Mouse (Mus musculus) lung, embryonic 16.5 days (tissue): Measurements from ENCODE around the gene Zkscan5. TPM values are rescaled to one million over a fixed set of nuclear protein-coding genes. Genes with fewer than 3 reads are reported as not detected.

Experiments used
- ATAC-seq: fragments of 200-750 bp; cut with Nextera tagmentation; 2 replicates; pipeline ENCODE4 v1.8.0; 2017; ENCODE audit warnings: low read depth, mild to moderate bottlenecking, moderate library complexity
- H3K27ac ChIP-seq: fragments of 300-500 bp; sonication (generic); 2 replicates; pipeline ENCODE4 v1.5.1; 2014; ENCODE audit warnings: mild to moderate bottlenecking, control low read depth, low read length
- H3K27me3 ChIP-seq: fragments of 300-500 bp; sonication (generic); 2 replicates; pipeline ENCODE4 v1.6.1; 2014; ENCODE audit warnings: low read depth, low read length, mixed read lengths; ENCODE audit not compliant: control insufficient read depth, insufficient read depth
- H3K36me3 ChIP-seq: fragments of 300-500 bp; sonication (generic); 2 replicates; pipeline ENCODE4 v1.6.1; 2014; ENCODE audit warnings: low read length; ENCODE audit not compliant: control insufficient read depth, insufficient read depth
- H3K4me1 ChIP-seq: fragments of 300-500 bp; sonication (generic); replicated peaks from 2 replicates; pipeline ENCODE4 v1.6.1; 2014; ENCODE audit warnings: low read length, mixed read lengths; ENCODE audit not compliant: control insufficient read depth, insufficient read depth
- H3K4me2 ChIP-seq: fragments of 300-500 bp; sonication (generic); 2 replicates; pipeline ENCODE4 v1.6.1; 2014; ENCODE audit warnings: low read depth, low read length, control low read depth
- H3K4me3 ChIP-seq: fragments of 300-500 bp; sonication (generic); 2 replicates; pipeline ENCODE4 v1.5.1; 2014; ENCODE audit warnings: mild to moderate bottlenecking, low read length, control low read depth
- H3K9ac ChIP-seq: fragments of 300-500 bp; sonication (generic); 2 replicates; pipeline ENCODE4 v1.6.1; 2014; ENCODE audit warnings: low read length, control low read depth
- H3K9me3 ChIP-seq: fragments of 300-500 bp; sonication (generic); 2 replicates; pipeline ENCODE4 v1.6.1; 2016; ENCODE audit warnings: low read length; ENCODE audit not compliant: control insufficient read depth
- WGBS: fragments of 180-500 bp; shearing (Covaris S2); extraction: QIAGEN DNeasy Blood & Tissue Kit; methylation state at CpG from one replicate; pipeline ENCODE4 v1.1.7; 2014; 5-methylcytosine and 5-hydroxymethylcytosine counted together
- polyA plus RNA-seq: library from polyadenylated mRNA; unstranded; fragments of >200 nt; fragmentation: Nextera tagmentation; extraction: Ambion mirVana; gene quantifications from 2 replicates; pipeline ENCODE4 v1.2.1, GENCODE M21; 2015

Zkscan5 gene
- 12.0 and 12.4 TPM in 2 replicates for polyA plus RNA-seq

GRCm38 (mm10) chr5:145203936-145204691 lies at the start of gene Zkscan5:
Gene Zkscan5 (plus strand): TSS chr5:145204562.
- Histone ChIP-seq H3K36me3 (peaks cover 5% of the 10 kb centered on the region; the same call in 1 of the 2 replicates), H3K4me2 (peak within 1 kb of the TSS; percentile 72), H3K9me3 (no peaks in the 10 kb centered on the region), H3K27me3 (no peaks in the 10 kb centered on the region), H3K4me3 (peak within 1 kb of the TSS; percentile 77), H3K27ac (peak within 1 kb of the TSS; percentile 95), H3K4me1 (peaks cover 19% of the 10 kb centered on the region), H3K9ac (peak within 1 kb of the TSS; percentile 79)
- under 1% methylated on average over 22 of the region's 22 CpGs for WGBS
- peak; percentile 97 for ATAC-seq

- Histone ChIP-seq H3K4me3 (no peak overlapping the region), H3K4me2 (no peak overlapping the region), H3K9ac (no peak overlapping the region), H3K27ac (no peak overlapping the region), H3K4me1 (peaks cover 5% of the 10 kb centered on the region; the same call in 1 of the 2 replicates), H3K9me3 (no peaks in the 10 kb centered on the region), H3K36me3 (peaks cover 9% of the 10 kb centered on the region; the same call in 1 of the 2 replicates), H3K27me3 (no peaks in the 10 kb centered on the region)
- 92% methylated on average over 14 of the region's 14 CpGs for WGBS
- ATAC-seq: no peak
These were observed 43.0 kb upstream of the Zkscan5 start for GRCm38 (mm10) chr5:145161361-145161760.

DNA sequence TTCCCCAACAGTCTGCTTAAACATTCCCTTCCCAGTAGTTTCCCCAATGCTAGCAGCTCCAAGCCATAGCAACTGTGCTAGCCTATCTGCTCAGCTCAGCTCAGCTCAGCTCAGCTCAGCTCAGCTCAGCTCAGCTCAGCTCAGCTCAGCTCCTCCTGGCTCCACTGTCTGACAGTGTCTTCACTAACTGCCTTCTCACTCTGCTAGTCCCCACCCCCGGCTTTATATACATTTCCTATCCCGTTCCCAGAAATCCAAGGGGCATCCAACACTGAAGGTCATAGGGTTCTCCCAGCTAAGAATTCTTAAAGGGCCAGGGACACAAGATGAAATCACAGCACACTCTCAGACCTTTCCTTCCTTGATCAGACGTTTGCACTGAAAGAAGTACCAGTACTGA lies 39.7 kb upstream of the Zkscan5 start:
- H3K4me2 ChIP-seq: no peak overlapping the region
- H3K9ac ChIP-seq: no peak overlapping the region
- ATAC-seq: no peak
- H3K9me3 ChIP-seq: no peaks in the 10 kb centered on the region
- H3K4me3 ChIP-seq: no peak overlapping the region
- no peaks in the 10 kb centered on the region for H3K27me3 ChIP-seq
- WGBS: 37% methylated on average over 3 of the region's 3 CpGs
- no peak overlapping the region for H3K27ac ChIP-seq
- peaks cover 3% of the 10 kb centered on the region; the same call in 1 of the 2 replicates for H3K36me3 ChIP-seq
- peaks cover 19% of the 10 kb centered on the region for H3K4me1 ChIP-seq

GRCm38 (mm10) chr5:145165184-145165583 lies 39.2 kb upstream of the Zkscan5 start:
- H3K4me2 ChIP-seq: no peak overlapping the region
- ATAC-seq: no peak

GRCm38 (mm10) chr5:145166536-145167305 lies 37.6 kb upstream of the Zkscan5 start, which contains the start of the genes Ptcd1 and Cpsf4:
Gene Ptcd1 (minus strand): TSS chr5:145167108.
Gene Cpsf4 (plus strand): TSS chr5:145167213.
- Histone ChIP-seq H3K4me1 (peaks cover 19% of the 10 kb centered on the region), H3K4me2 (peak within 1 kb of the TSS; percentile 83), H3K9me3 (no peaks in the 10 kb centered on the region), H3K27me3 (no peaks in the 10 kb centered on the region), H3K9ac (peak within 1 kb of the TSS; percentile 91), H3K36me3 (peaks cover 8% of the 10 kb centered on the region), H3K27ac (peak within 1 kb of the TSS; percentile 81), H3K4me3 (peak within 1 kb of the TSS; percentile 80)
- WGBS: under 1% methylated on average over 44 of the region's 51 CpGs
- ATAC-seq: peak; percentile 97

More at GRCm38 (mm10) chr5:145165184-145165583, 39.2 kb upstream of the Zkscan5 start:
- Histone ChIP-seq H3K9ac (no peak overlapping the region), H3K27me3 (no peaks in the 10 kb centered on the region), H3K9me3 (no peaks in the 10 kb centered on the region), H3K4me1 (peaks cover 19% of the 10 kb centered on the region), H3K36me3 (peaks cover 2% of the 10 kb centered on the region), H3K4me3 (no peak overlapping the region), H3K27ac (no peak overlapping the region)
- WGBS: 83% methylated on average over 15 of the region's 15 CpGs

GRCm38 (mm10) chr5:145167306-145167661 lies 37.1 kb upstream of the Zkscan5 start:
- Histone ChIP-seq H3K27me3 (no peaks in the 10 kb centered on the region), H3K9me3 (no peaks in the 10 kb centered on the region), H3K4me1 (peaks cover 19% of the 10 kb centered on the region), H3K4me3 (peak overlapping the region; percentile 80), H3K9ac (peak overlapping the region; percentile 91), H3K4me2 (peak overlapping the region; percentile 83), H3K36me3 (peaks cover 9% of the 10 kb centered on the region), H3K27ac (peak overlapping the region; percentile 68)
- WGBS: under 1% methylated on average over 27 of the region's 28 CpGs
- ATAC-seq: peak; percentile 51

DNA sequence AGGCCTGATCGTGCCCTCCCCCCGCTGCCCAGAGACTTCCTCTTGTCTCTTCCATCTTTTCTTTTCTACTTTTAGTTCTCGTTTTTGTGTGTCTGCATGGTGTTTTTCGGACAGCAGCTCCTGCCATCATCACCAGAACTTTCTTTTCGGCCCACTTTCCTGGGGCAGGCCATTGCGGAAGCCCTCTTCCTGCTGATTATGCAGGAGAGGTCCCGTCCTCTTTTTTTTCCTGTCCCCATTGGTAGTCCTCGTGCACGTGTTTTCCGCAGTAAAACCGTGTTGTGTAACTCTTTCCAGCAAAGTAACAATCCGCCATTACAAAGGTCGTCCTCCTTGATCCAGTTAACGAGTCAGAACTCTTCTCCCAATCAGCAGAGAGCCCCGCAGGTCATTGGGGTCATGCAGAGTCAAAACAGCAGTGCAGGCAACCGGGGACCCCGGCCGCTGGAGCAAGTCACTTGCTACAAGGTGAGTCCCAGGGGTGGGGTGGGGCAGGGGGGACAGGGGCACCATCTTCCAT lies 25.8 kb upstream of the Zkscan5 start:
- Histone ChIP-seq H3K27me3 (no peaks in the 10 kb centered on the region), H3K4me3 (no peak overlapping the region), H3K27ac (no peak overlapping the region), H3K4me2 (no peak overlapping the region), H3K4me1 (no peaks in the 10 kb centered on the region), H3K9ac (no peak overlapping the region), H3K9me3 (no peaks in the 10 kb centered on the region), H3K36me3 (peaks cover 62% of the 10 kb centered on the region)
- no peak for ATAC-seq
- 83% methylated on average over 18 of the region's 18 CpGs for WGBS

DNA sequence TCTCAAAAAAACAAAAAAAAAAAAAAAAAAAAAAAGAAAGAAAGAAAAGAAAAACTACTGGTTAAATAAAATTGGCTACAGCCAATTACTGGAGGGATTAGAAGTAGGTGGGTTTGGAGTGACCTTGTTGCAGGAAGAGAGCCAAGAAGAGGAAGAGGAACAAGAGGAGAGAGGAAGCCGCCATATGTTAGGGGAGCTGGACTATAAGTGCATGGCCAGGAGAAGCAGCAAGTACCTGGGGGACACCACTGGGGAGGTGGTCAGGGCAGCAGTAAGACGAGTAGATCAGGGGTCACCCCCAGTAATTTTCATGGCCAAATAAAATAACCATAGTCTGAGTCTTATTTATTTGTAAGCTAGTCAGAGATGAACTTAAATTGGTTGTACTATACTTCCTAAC lies 19.1 kb upstream of the Zkscan5 start:
- Histone ChIP-seq H3K36me3 (peaks cover 57% of the 10 kb centered on the region), H3K9me3 (no peaks in the 10 kb centered on the region), H3K9ac (no peak overlapping the region), H3K4me1 (peaks cover 7% of the 10 kb centered on the region), H3K4me2 (no peak overlapping the region), H3K27ac (no peak overlapping the region), H3K4me3 (no peak overlapping the region), H3K27me3 (no peaks in the 10 kb centered on the region)
- ATAC-seq: no peak
- 83% methylated on average over 2 of the region's 2 CpGs for WGBS

- no peak overlapping the region for H3K4me2 ChIP-seq
- no peak overlapping the region for H3K27ac ChIP-seq
- no peak overlapping the region for H3K4me3 ChIP-seq
- H3K4me1 ChIP-seq: peaks cover 16% of the 10 kb centered on the region
- H3K9ac ChIP-seq: no peak overlapping the region
- peaks cover 29% of the 10 kb centered on the region for H3K36me3 ChIP-seq
- no peaks in the 10 kb centered on the region for H3K27me3 ChIP-seq
- ATAC-seq: no peak
- no peaks in the 10 kb centered on the region for H3K9me3 ChIP-seq
- 89% methylated on average over 6 of the region's 6 CpGs for WGBS
These were observed 14.9 kb upstream of the Zkscan5 start for GRCm38 (mm10) chr5:145189416-145189815.
